Mouse (Mus musculus): ENCODE results near the gene Gm8369.
"Not testable (repeated sequence)": the region's sequence is repeated elsewhere in the genome, so short reads cannot be mapped to it uniquely, and the experiment has no call there.

DNA sequence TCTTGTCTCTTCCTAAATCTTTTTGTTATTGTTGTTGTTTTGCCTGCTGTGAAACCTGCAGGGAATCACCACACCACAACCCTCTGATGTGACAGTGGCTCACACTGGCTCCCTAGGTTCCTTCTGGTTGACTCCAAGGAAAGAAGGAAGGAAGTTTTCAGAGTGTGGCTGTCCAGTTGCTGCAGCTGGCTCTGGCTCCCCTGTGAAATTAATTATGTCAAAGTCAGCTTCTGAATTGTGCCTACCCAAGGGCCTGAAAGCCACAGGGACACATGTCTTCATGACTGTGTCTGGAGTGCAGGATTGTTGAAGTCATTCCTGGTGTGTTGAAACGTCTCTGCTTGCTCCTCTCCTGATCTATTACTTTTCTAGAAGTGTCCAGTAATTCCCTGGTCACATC, 17.4 kb upstream of the Gm8369 start:
- TF ChIP-seq POLR2A (IDR thresholded peaks at IDR 0.05; ENCODE audit: low read depth, low read length); CTCF (IDR thresholded peaks at IDR 0.05; ENCODE audit: extremely low read depth, insufficient read depth, insufficient read length, insufficient replicate concordance): not testable (repeated sequence)
